Mouse (Mus musculus): Measurements from ENCODE around the gene Glis3. TPM values are rescaled to one million over a fixed set of nuclear protein-coding genes. Genes with fewer than 3 reads are reported as not detected.

Glis3 gene
- polyA plus RNA-seq, 2 experiments: 0.08 to 0.14 TPM

GRCm38 (mm10) chr19:28591736-28592477 is 88.0 kb downstream of the Glis3 start:
- H3K9me3 ChIP-seq (ENCODE audit: control insufficient read depth, low read length): no peaks in the 10 kb centered on the region
- no peak overlapping the region for H3K27ac ChIP-seq
- H3K4me3 ChIP-seq (ENCODE audit: insufficient read depth in 1 of 2, low read depth in 2 of 2, low read length in 2 of 2): no peak overlapping the region
- H3K4me1 ChIP-seq (replicated peaks; ENCODE audit: control insufficient read depth in 2 of 2, insufficient read depth in 2 of 2, low read length in 1 of 2): no peaks in the 10 kb centered on the region
- DNase-seq (ENCODE audit: low read depth in 3 of 3, low spot score in 3 of 3): no peak
- no peak overlapping the region for H3K4me2 ChIP-seq (ENCODE audit: low read depth)
- TF ChIP-seq EP300 (IDR thresholded peaks at IDR 0.05; ENCODE audit: low read depth) (no peak), CTCF (IDR thresholded peaks at IDR 0.05; ENCODE audit: low read depth) (no peak)
- no peaks in the 10 kb centered on the region for H3K36me3 ChIP-seq (replicated peaks; ENCODE audit: control insufficient read depth, insufficient read depth, low read depth)
- ATAC-seq (ENCODE audit: insufficient read depth): no peak
- H3K27me3 ChIP-seq (ENCODE audit: control insufficient read depth, insufficient read depth, low read length): no peaks in the 10 kb centered on the region
- no peak overlapping the region for H3K9ac ChIP-seq (replicated peaks)
- WGBS (ENCODE audit: insufficient replicate concordance): 54% methylated on average over 7 of the region's 7 CpGs

GRCm38 (mm10) chr19:28580499-28580898 is 99.4 kb downstream of the Glis3 start:
- Histone ChIP-seq H3K4me2 (ENCODE audit: low read depth) (no peak overlapping the region), H3K27me3 (ENCODE audit: control insufficient read depth, insufficient read depth, low read length) (no peaks in the 10 kb centered on the region), H3K9me3 (ENCODE audit: control insufficient read depth, low read length) (no peaks in the 10 kb centered on the region), H3K36me3 (replicated peaks; ENCODE audit: control insufficient read depth, insufficient read depth, low read depth) (no peaks in the 10 kb centered on the region), H3K27ac (no peak overlapping the region), H3K9ac (replicated peaks) (no peak overlapping the region), H3K4me1 (replicated peaks; ENCODE audit: control insufficient read depth in 2 of 2, insufficient read depth in 2 of 2, low read length in 1 of 2) (no peaks in the 10 kb centered on the region), H3K4me3 (ENCODE audit: insufficient read depth in 1 of 2, low read depth in 2 of 2, low read length in 2 of 2) (no peak overlapping the region)
- DNase-seq (ENCODE audit: low read depth in 3 of 3, low spot score in 3 of 3) (no peak), ATAC-seq (ENCODE audit: insufficient read depth) (no peak)
- WGBS (ENCODE audit: insufficient replicate concordance): 58% methylated on average over 8 of the region's 8 CpGs
- TF ChIP-seq EP300 (IDR thresholded peaks at IDR 0.05; ENCODE audit: low read depth) (no peak), CTCF (IDR thresholded peaks at IDR 0.05; ENCODE audit: low read depth) (no peak)

- H3K27me3 ChIP-seq (ENCODE audit: control insufficient read depth, insufficient read depth, low read length): no peaks in the 10 kb centered on the region
- DNase-seq (ENCODE audit: low read depth in 3 of 3, low spot score in 3 of 3) (no peak), ATAC-seq (ENCODE audit: insufficient read depth) (no peak)
- no peaks in the 10 kb centered on the region for H3K36me3 ChIP-seq (replicated peaks; ENCODE audit: control insufficient read depth, insufficient read depth, low read depth)
- no peak overlapping the region for H3K4me3 ChIP-seq (ENCODE audit: insufficient read depth in 1 of 2, low read depth in 2 of 2, low read length in 2 of 2)
- TF ChIP-seq EP300 (IDR thresholded peaks at IDR 0.05; ENCODE audit: low read depth) (no peak), CTCF (IDR thresholded peaks at IDR 0.05; ENCODE audit: low read depth) (no peak)
- no peak overlapping the region for H3K9ac ChIP-seq (replicated peaks)
- no peaks in the 10 kb centered on the region for H3K9me3 ChIP-seq (ENCODE audit: control insufficient read depth, low read length)
- no peak overlapping the region for H3K4me2 ChIP-seq (ENCODE audit: low read depth)
- H3K4me1 ChIP-seq (replicated peaks; ENCODE audit: control insufficient read depth in 2 of 2, insufficient read depth in 2 of 2, low read length in 1 of 2): no peaks in the 10 kb centered on the region
- no peak overlapping the region for H3K27ac ChIP-seq
- 56% methylated on average over 14 of the region's 14 CpGs for WGBS (ENCODE audit: insufficient replicate concordance)
Measured at GRCm38 (mm10) chr19:28579724-28580375, 100.0 kb downstream of the Glis3 start.

- Histone ChIP-seq H3K27ac (no peak overlapping the region), H3K4me1 (replicated peaks; ENCODE audit: control insufficient read depth in 2 of 2, insufficient read depth in 2 of 2, low read length in 1 of 2) (no peaks in the 10 kb centered on the region), H3K4me3 (ENCODE audit: insufficient read depth in 1 of 2, low read depth in 2 of 2, low read length in 2 of 2) (no peak overlapping the region), H3K27me3 (ENCODE audit: control insufficient read depth, insufficient read depth, low read length) (no peaks in the 10 kb centered on the region), H3K9me3 (ENCODE audit: control insufficient read depth, low read length) (no peaks in the 10 kb centered on the region), H3K36me3 (replicated peaks; ENCODE audit: control insufficient read depth, insufficient read depth, low read depth) (no peaks in the 10 kb centered on the region), H3K9ac (replicated peaks) (no peak overlapping the region), H3K4me2 (ENCODE audit: low read depth) (no peak overlapping the region)
- TF ChIP-seq CTCF (IDR thresholded peaks at IDR 0.05; ENCODE audit: low read depth) (no peak), EP300 (IDR thresholded peaks at IDR 0.05; ENCODE audit: low read depth) (no peak)
- no peak for ATAC-seq (ENCODE audit: insufficient read depth)
- no peak for DNase-seq (ENCODE audit: low read depth in 3 of 3, low spot score in 3 of 3)
- WGBS (ENCODE audit: insufficient replicate concordance): 78% methylated on average over 12 of the region's 12 CpGs
Measured at GRCm38 (mm10) chr19:28577023-28577422, 102.9 kb downstream of the Glis3 start.

GRCm38 (mm10) chr19:28576619-28577018 is 103.3 kb downstream of the Glis3 start:
- no peak overlapping the region for H3K4me3 ChIP-seq (ENCODE audit: insufficient read depth in 1 of 2, low read depth in 2 of 2, low read length in 2 of 2)
- 65% methylated on average over 6 of the region's 6 CpGs for WGBS (ENCODE audit: insufficient replicate concordance)
- H3K27ac ChIP-seq: no peak overlapping the region
- TF ChIP-seq CTCF (IDR thresholded peaks at IDR 0.05; ENCODE audit: low read depth) (no peak), EP300 (IDR thresholded peaks at IDR 0.05; ENCODE audit: low read depth) (no peak)
- no peak overlapping the region for H3K4me2 ChIP-seq (ENCODE audit: low read depth)
- DNase-seq (ENCODE audit: low read depth in 3 of 3, low spot score in 3 of 3): no peak
- H3K9ac ChIP-seq (replicated peaks): no peak overlapping the region
- no peaks in the 10 kb centered on the region for H3K27me3 ChIP-seq (ENCODE audit: control insufficient read depth, insufficient read depth, low read length)
- H3K4me1 ChIP-seq (replicated peaks; ENCODE audit: control insufficient read depth in 2 of 2, insufficient read depth in 2 of 2, low read length in 1 of 2): no peaks in the 10 kb centered on the region
- ATAC-seq (ENCODE audit: insufficient read depth): no peak
- no peaks in the 10 kb centered on the region for H3K9me3 ChIP-seq (ENCODE audit: control insufficient read depth, low read length)
- H3K36me3 ChIP-seq (replicated peaks; ENCODE audit: control insufficient read depth, insufficient read depth, low read depth): no peaks in the 10 kb centered on the region

Measured in liver, embryonic 14.5 days (tissue).